In genomic region chrX:169950596-169950995, GRCm38 (mm10) we compare ENCODE assay signal across 18 mouse cellular contexts.
"Had no signal": no experiment of that assay in that cellular context is flagged by ENCODE, and none has a peak within 500 bp of the region (broad histone marks: within the 10 kb centered on the region; RNA-seq: fewer than 3 reads in every experiment).

No protein-coding gene starts in this region.

- H3K27ac ChIP-seq: kidney, postnatal 0 days; limb, embryonic 12.5 days; limb, embryonic 15.5 days; liver, embryonic 14.5 days; midbrain, embryonic 10.5 days; midbrain, embryonic 13.5 days had no signal

- H3K9me3 ChIP-seq: limb, embryonic 12.5 days; limb, embryonic 15.5 days; megakaryocyte, embryonic 14.5 days; midbrain, embryonic 10.5 days; midbrain, embryonic 13.5 days had no signal

- H3K4me1 ChIP-seq: limb, embryonic 12.5 days; limb, embryonic 15.5 days; megakaryocyte, embryonic 14.5 days; midbrain, embryonic 10.5 days; midbrain, embryonic 13.5 days had no signal

- H3K27me3 ChIP-seq: limb, embryonic 12.5 days; limb, embryonic 15.5 days; megakaryocyte, embryonic 14.5 days; midbrain, embryonic 13.5 days had no signal

- H3K4me2 ChIP-seq: limb, embryonic 12.5 days; limb, embryonic 15.5 days; liver, embryonic 11.5 days; lung, embryonic 14.5 days; midbrain, embryonic 13.5 days had no signal

- DNase-seq: kidney, postnatal 25 days; layer of hippocampus, postnatal 36 days; left cerebral cortex, postnatal 4 days; liver, postnatal 0 days; lung, embryonic 14.5 days; lung, postnatal 10 days; lung, postnatal 36 days; thymus, adult 18-20 months; thymus, postnatal 36 days had no signal

- H3K9ac ChIP-seq: limb, embryonic 12.5 days; limb, embryonic 15.5 days; liver, embryonic 14.5 days; liver, postnatal 0 days; lung, embryonic 14.5 days; midbrain, embryonic 13.5 days had no signal

- ATAC-seq: liver, postnatal 0 days; midbrain, embryonic 13.5 days; midbrain, embryonic 16.5 days had no signal

- H3K36me3 ChIP-seq: limb, embryonic 12.5 days; limb, embryonic 15.5 days; midbrain, embryonic 10.5 days; midbrain, embryonic 13.5 days had no signal

- H3K4me3 ChIP-seq: limb, embryonic 12.5 days; limb, embryonic 15.5 days; megakaryocyte, embryonic 14.5 days; midbrain, embryonic 10.5 days; midbrain, embryonic 13.5 days had no signal
